Mouse (Mus musculus): ENCODE measurements around the gene Fbln2.

DNA sequence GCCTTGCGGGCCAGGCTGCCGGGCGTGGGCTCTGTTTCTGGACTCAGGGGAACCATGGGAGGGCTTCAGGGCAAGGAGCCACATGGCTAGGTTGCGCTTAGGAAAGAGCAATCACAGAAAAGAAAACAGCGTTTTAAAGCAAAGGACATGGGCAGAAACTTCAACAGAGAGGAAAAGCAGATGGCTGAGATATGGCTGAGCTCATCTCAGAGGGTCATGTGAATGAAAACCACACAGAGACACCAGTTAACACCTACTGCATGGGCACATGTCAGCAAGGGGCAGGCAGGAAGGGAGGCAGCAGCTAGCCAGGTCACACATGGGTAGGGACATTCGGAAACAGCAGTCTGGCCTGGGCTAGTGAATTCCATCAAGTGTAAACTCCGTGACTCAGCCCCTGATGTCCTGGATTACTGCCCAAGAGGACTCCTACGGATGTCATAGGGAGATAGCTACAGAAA is 10.3 kb upstream of the Fbln2 start:
- no peak for TF ChIP-seq CTCF (IDR thresholded peaks at IDR 0.05; ENCODE audit: low read depth)
- TF ChIP-seq EP300 (IDR thresholded peaks at IDR 0.05; ENCODE audit: low read depth): no peak

All from heart, postnatal 0 days (tissue).